Mouse (Mus musculus): ENCODE results near the gene Rab3ip. TPM values are rescaled to one million over a fixed set of nuclear protein-coding genes. Genes with fewer than 3 reads are reported as not detected.

Gene Rab3ip
- total RNA-seq, 2 experiments from 2014 or later: 35.4 to 51.5 TPM

DNA sequence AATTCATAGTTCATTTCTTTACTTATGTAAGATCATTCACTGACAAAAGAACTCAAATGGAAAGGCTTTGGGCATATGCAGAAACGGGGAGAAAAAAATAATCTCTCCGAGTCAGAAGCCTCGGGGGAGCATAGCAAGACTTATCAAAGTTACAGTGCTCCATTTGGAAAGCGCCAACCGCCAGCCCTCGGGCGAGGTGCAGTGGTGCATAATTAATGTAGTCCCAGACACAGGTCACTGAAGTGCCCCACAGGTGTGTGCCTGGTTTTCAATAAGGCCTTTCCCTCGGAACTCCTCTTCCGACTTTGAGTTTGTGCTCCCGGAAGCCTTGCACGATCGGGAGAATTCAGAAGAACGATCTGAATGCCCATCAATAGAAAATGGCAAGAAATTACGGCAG lies 11.6 kb upstream of the Rab3ip start:
- no peak for DNase-seq

DNA sequence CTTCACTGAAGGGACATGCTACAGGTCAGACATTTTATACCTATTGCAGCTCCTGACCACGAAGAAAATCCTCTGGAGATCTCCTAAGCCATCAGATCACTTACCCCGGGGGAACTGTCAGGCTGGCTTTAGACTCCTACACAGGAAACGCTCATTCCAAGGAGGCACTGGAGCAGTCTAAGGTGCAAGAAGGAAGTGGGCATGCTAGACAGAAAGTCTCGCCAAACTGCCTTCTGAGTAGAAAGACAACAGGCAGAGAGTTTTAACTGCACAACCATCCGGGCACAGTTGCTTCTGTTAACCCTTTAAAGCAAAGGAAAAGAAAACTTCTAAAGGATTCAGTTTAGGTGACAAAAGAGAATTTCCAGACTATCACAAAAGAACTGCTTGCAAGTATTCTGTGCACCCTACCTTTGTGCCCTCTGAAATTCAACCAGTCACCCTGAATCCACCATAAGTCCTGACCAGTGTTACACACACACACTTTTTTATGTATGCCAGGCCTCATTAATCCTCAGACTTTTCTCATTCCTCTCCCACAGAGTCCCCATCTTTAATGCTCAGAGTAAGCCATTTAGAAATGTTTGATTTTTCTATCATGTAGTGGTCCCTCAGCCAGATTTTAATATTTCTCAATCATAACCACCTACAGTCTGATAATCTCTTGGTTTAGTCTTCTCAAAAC lies 7.4 kb upstream of the Rab3ip start:
- DNase-seq: no peak

DNA sequence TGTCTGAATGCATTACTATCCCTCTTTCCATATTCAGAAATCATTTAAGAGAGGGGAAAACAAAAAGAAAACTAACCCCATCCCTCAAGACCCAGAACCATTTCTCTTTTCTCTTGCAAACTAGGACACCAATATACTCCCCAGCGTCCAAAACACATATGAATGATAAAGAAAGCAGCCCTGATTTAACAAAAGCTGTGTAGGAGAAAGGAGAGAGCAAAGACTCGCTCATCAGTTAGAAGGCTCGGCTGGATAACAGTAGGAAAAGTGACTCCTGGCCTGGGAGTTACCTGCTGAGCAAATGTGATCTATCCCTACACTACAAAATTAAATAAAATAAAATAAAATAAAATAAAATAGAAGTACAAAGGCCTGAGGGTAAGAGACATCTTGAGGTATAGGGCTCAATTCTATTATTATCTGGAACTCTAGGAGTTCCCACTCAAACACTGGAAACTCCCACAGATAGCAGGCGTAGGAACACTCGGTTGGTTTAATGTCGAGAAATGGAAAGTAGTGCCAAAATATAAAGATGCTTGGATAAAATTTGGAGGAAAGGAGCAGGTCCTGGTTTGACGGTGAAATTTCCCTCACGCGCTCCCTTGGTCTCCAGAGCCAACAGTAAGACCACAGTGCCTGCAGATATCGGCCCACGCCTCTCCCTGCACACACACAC lies 6.1 kb upstream of the Rab3ip start:
- no peak for DNase-seq

DNA sequence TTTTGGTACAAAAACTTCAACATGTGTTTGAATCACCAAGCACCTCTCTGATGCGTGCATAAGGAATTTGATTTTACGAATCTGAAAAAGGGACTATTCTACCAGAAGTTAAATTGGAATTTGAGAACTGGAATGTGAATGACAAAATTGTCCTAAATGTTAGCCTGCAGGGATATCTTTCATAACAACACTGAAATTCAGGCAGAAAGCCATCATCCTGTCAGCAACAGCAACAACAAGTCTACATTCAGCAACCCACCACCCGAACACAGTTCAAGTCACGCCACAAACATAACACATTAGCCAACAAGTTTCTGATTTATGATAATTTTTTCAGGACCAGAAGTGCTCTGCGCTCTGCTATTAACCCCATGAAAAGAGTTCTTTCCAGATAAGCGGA lies 4.6 kb upstream of the Rab3ip start:
- no peak for DNase-seq

DNA sequence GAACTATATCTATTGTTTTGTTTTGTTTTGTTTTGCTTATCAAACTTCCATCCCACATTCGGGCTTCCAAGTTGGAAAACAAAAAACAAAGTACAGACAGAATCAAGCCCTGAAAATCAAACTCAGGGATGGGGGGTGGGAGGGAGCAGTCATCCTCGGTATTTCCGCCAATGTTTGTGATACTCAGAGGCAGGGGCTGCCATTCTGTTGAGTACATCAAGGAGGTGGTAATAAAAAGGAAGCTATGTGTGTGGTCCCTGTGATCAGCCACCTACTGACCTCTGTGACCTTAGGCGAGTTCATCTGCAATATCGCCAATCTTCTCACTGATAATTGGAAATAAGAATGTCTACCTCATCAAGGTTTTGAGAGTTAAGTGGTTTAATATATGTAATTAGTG lies 317 bp upstream of the Rab3ip start:
- DNase-seq: no peak

DNA sequence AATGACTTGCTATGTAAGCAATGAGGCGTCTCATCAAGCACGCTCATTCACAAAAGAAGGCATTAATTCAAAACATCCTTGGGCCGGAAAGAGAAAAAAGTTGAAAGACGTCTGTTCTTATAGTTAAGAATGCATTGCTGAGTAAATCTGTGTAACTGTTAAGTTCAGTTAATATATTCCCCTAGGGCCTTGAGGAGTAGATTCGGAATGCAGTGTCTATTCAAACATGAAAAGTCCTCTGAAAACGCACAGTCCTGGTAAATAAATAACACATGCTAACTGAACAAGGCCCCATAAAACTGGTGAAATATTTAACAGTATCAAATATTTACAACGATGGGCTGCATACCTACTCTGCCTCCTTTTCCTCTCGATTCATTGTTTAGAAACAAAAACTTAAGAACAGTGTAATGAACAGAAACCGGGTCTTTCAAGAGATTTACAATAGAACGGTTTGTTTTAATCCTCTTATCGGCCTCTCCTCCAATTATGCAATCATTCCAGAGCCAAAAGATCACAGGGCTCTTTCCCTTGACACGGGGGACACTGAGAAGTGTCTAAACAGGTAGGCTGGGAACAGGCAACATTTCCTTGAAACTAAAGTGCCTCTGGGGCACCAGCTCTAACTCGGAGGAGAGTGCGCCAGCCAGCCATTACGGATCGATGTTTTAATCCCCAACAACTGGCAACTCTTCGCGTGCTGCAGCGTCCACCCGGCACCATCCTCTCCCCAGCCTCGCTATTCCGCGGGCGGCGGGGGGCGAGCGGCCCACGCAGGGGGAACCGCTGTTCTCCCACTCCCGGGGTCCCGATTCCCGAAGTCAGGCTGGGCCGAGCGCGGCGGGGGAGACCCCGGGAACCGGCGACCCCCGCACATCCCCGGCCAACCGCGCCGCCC lies 1.2 kb downstream of the Rab3ip start:
- DNase-seq: peak; percentile 22 to 45

DNA sequence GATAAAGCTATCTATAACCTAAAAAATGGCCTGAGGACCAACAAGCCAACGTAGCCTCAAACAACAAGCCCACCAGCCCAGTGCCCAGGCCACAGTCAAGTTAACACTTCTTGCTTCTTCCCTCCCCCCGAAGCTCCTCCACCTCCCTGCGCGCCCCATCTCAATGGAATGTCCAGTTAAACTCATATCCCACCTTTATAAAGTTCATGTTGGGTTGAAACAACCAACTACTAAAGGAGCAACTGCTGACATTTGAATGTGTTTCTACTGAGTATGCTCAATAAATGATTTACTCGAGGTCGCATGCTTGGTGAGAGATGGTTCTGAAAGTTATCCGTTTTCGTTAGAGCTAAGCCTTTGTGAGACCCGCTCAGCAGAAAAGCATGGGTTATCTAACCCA lies 2.2 kb downstream of the Rab3ip start:
- no peak for DNase-seq

DNA sequence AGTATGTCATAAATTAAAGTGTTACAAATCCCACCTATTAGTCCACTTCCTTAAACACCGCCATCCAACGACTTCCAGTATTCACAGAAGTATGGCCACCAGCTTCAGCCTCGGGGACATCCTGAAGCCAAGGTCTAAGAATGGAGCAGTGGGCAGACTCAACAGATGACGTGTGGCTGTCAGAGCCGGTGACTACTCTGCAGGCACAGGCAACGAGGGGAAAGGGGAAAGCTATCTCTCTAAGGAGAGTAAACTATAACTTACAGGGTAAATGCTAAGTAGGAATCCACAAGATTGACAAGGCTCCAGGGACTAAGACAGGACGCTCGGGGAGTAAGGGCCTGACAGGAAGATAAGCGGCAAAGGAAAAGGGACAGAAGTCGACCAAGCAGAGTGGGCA lies 5.6 kb downstream of the Rab3ip start:
- no peak for DNase-seq

DNA sequence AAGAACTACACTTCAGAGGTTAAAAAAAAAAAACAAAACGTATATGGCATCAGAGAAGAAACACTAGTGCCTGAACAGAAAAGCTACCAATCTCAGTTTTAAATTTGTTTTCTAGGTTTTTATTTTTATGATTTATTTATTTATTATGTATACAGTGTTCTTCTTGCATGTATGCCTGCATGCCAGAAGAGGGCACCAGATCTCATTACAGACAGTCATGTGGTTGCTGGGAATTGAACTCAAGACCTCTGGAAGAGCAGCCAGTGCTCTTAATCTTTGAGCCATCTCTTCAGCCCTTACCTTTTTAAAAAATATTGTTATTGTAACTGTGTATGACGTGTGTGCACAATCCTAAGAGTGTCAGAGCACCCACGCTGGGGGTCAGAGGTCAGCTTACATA lies 6.4 kb downstream of the Rab3ip start:
- DNase-seq: no peak

DNA sequence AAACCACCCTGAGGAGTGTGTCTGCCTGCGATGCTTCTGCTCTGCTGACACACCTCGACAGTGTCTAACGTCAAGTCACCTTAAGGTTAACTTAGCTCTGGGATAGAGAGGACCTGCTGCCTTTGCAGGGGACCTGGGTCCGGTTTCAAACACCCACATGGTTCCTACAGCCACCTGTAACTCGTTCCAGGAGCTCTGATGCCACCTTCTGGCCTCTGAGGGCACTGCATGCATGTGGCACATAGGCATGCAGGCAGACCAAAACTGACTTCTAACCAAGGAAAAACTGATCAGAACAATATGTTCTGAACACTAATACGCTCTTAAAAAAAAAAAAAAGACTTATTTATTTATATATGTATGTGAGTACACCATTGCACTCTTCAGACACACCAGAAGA lies 7.5 kb downstream of the Rab3ip start:
- no peak for DNase-seq

DNA sequence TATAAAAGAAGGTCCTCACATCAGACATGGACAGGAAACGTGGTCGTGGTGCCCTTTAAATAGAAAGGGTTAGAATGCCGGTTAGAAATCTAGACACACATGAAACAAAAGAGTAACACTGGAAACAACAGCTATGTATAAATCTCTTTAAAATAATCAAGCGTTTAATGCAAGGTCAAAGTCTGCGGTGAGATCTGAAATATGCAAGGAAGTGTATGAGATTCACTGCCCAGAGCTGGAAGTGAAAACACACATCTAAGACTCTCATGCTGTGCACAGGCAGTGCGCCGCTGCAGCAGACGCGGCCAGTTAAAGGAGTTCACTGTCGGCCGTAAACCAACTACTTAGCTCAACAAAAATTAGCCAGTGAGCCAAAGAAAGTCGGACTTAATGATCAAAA lies 15.5 kb downstream of the Rab3ip start:
- DNase-seq: no peak

DNA sequence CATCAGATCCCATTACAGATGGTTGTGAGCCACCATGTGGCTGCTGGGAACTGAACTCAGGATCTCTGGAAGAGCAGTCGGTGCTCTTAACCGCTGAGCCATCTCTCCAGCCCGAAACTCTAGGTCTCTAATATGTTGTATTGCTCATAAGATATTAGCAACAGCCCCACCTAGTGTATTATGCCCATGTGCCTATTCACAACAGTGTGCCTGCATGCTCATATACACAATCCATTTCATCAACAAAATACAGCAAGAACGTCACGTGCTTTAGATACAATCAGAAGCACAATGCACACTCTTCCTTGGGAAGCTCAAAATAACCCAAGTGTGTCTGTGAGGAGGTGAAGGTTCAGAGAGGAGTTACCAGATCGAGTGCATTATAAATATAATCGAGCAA lies 16.8 kb downstream of the Rab3ip start:
- DNase-seq: no peak

DNA sequence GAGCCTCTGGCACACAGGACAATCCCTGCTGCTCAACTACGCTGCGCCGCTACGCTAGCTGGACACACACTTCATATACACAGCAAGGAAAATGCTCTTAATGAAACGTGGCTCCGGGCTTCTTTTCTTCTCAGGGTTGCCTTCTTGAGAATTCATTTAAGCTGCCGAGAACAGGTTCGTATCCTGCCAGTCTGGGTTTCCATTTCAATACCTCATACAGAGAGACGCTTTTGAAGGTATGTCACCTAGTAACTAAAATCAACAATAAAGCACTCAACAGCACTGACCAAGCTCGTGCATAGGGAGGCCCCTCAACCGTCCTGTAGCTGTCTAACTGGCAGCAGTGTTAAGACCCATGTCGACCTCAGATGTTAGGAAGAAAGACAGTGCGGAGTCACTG lies 18.2 kb downstream of the Rab3ip start:
- DNase-seq: no peak

DNA sequence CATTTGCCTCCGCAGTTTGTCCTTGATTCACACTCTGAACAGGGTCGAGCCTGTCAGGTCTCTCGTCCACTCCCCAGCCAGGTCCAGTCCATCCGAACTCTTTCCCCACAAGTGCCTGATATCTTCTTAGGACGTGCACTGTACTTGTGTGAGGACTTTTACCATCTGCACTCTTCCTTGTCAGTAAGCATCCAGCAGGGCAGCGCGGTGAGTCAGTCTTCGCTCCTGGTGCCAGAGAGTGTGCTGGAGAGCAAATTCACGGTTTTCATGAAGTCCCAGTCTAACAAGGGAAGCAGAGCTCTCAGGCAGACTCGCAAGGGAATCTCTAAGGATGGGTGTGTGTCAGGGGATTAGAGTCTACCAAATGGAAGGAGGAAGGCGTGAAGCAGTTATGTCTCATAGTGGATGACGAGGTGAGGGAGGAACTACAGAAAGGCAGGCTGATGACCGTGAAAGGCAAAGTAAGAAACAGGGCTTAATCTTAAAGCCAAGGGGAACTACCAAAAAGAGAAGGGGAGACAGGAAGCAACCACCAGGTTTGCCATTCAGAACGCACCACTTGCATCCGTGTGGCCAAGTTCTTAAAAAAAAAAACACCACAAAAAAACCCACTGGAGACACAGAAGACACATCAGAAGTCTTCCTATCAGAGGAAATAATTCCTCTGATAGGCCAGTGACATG lies 18.9 kb downstream of the Rab3ip start:
- peak; percentile 36 to 47 for DNase-seq

DNA sequence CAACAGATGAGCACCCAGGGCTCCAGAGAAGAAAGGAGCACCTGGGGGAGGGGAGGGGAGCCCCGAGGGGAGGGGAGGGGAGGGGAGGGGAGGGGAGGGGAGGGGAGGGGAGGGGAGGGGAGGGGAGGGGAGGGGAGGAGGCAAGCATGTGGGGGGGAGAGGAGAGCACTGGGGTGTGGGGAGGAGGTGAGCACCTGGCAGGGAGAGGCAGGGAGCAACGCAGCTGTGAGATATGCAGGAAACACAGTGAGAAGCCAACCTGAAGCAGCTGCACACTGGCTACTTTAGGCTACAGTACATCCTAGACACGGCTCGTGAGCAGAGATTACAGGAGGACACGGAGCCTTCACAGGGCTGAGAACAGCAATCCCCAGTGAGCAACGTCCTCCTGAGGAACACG lies 19.6 kb downstream of the Rab3ip start:
- DNase-seq: no peak

DNA sequence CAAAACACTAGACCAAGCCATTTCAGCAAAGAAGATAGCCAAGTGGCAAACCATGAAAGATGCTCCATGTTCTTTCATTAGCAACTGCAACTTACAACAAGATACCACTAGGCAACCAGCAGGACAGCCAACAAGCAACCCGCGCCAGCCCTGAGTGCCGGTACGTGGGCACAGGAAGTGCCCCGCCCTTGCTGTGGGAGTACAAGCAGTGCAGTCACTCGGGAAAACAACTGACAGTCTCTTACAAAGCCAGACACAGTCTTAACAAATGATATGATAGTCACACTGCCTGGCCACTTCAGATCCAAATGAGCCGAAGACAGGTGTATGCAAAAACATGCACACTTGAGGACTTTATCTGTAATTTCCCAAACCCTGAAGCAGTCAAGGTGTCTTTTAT lies 20.1 kb downstream of the Rab3ip start:
- no peak for DNase-seq

DNA sequence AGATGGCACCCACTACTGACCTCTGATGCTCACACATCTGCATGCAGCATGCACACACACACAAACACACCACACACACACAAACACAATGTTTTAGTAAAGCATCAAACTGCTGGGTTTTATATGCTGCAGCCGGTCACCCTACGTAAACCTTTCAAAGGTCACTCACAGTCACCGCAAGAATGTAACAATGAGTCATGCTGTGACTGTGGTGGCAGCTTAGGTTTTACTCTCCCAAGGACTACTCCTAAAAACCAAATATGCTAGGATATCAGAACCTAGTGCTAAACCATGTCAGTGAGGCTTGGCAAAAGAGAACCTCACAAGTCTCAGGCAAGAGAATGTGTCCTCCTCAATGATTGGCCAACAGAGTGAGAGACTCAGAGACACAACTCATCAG lies 21.7 kb downstream of the Rab3ip start:
- peak; percentile 54 to 56 for DNase-seq

DNA sequence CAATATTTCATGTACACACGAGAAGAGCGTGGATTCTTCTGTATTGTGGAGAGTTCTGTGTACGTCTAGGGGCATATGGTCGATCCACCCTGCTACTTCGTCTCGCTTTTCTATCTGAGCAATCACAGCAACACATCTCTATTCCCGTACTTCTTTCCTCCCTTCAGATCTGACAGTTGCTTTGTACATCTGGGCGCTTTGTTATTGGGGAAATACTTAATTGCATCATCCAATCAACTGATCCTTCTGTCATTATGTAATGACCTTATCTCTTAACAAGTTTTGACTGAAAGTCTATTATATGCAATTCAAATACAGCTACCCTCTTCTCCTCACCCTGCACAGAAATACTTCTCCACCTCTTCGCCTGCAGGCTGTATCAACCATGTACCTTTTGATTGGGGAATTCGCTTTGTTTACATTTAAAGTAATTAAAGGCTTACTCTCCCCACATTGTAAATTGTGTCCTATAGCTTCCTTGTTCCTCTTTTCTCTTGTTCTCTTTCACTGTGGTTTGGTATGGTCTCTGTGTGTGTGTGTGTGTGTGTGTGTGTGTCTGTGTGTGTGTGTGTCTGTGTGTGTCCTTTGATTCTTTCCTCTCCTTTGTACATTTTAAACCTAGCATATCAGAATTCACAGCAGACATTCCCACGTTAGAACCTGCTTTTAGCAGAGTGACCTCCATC lies 24.0 kb downstream of the Rab3ip start:
- no peak for DNase-seq

DNA sequence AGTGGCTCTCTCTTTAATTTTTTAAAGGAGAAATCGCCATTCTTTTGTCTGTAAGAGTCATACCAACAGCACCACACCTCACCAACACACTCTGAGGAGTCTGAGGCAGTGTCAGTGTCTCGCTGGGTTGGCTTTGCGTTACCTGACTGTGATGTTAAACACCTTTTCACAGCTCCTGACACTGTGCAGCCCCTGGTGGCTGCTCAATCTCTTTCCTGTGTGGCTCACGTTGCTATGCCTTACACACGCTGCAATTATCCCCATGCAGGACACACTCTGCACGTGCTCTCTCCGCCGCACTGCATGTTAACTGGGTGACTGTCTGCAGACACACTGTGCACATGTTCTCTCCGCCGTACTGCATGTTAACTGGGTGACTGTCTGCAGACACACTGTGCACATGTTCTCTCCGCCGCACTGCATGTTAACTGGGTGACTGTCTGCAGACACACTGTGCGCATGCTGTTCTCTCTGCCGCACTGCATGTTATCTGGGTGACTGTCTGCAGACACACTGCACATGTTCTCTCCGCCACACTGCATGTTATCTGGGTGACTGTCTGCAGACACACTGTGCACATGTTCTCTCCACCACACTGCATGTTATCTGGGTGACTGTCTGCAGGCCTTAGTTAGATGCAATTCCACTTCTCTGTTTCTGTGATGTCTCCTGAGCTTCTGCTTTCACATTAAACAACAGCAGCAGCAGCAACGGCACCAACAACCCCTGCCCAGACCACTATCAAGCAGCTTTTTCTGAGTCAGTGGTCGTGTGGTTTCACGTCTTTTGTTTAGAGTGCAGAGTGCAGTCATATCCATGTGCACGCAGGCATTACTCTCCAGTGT lies 26.7 kb downstream of the Rab3ip start:
- DNase-seq: no peak

DNA sequence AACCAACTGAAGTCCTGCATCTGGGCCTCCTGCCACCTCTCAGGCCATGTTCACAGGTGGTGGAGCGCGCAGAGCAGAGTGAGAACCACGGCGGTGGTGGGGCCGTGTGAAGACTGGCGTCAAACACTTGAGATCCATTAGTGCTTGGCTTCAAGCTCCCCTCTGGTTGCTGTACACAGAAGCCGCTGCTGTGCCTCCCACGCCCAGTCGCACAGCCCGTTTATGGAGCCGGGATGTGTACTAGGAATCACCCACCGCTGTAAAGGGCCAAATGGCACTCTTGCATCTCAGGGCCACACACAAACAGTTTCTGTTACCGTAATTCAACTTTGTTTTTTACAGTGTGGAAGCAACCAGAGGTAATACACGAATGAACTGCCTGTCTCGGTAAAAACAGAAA lies 28.4 kb downstream of the Rab3ip start:
- no peak for DNase-seq

DNA sequence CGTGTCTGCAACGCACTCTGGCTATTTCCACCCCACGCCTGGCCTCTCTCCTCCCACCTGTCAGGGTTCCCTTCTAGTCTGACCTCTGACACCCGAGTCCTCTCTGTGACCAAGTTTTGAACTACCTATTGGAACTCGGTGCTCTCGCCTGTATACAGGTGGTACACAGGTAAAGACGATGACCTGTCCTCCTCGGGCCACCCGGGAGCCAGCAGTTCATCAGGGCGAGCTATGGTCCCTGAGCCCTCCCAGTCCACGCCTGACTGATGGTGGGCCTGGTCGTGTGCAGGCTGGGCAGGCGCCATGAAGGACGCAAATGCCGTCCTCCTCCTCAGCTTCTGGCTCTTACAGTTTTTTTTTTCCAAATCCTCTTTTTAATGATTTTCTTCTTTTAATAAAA lies 29.2 kb downstream of the Rab3ip start:
- no peak for DNase-seq

Measured in adrenal gland, postnatal 36 days (tissue).